Mouse (Mus musculus) embryonic facial prominence, embryonic 10.5 days (tissue): ENCODE measurements at regions not wholly inside any gene's neighbourhood (a gene's known extent, or its start where the extent isn't known, plus 50 kb on each side); places are given as distances from the start of the nearest gene placed in this dataset.

ENCODE experiments used
- DNase-seq: peaks from one replicate; pipeline ENCODE4 v3.0.0-alpha.2; 2017; ENCODE audit warnings: low spot score
- H3K27ac ChIP-seq: fragments of 300-500 bp; sonication (generic); replicated peaks from 2 replicates; pipeline ENCODE4 v1.5.1; 2016; ENCODE audit warnings: mild to moderate bottlenecking
- H3K27me3 ChIP-seq: fragments of 300-500 bp; sonication (generic); replicated peaks from 2 replicates; pipeline ENCODE4 v1.6.1; 2016; ENCODE audit warnings: low read depth, mild to moderate bottlenecking; ENCODE audit not compliant: poor library complexity, severe bottlenecking
- H3K36me3 ChIP-seq: fragments of 300-500 bp; sonication (generic); replicated peaks from 2 replicates; pipeline ENCODE4 v1.6.1; 2016; ENCODE audit warnings: mild to moderate bottlenecking, moderate library complexity
- H3K4me1 ChIP-seq: fragments of 300-500 bp; sonication (generic); 2 replicates; pipeline ENCODE4 v1.6.1; 2016
- H3K4me3 ChIP-seq: fragments of 300-500 bp; sonication (generic); 2 replicates; pipeline ENCODE4 v1.5.1; 2016; ENCODE audit warnings: mild to moderate bottlenecking, moderate library complexity
- H3K9me3 ChIP-seq: fragments of 300-500 bp; sonication (generic); 2 replicates; pipeline ENCODE4 v1.6.1; 2016; ENCODE audit warnings: mild to moderate bottlenecking
- WGBS: fragments of 180-500 bp; shearing (Covaris S2); methylation state at CpG from one replicate; pipeline ENCODE4 v1.1.7; 2016; 5-methylcytosine and 5-hydroxymethylcytosine counted together

DNA sequence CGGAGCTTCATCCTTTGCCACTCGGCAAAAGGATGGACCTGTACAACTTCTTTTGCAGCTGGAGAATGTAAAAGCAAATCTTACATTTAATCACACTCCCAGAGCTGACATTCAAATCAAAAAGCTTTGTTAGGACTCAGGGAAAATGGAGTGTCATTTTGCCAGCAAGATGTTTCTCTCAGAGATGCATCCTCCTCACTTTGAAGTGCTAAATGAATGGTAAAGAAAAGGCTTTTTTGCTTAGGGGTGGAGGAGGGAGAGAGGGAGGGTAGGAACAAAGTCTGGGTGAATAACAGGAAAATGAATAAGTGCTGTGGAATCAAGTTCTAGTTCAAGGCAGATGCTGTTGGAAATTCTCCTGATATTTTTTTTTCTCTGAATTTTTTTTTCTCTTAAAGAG, 53.4 kb upstream of the Gria1 start:
- H3K4me3 ChIP-seq, result no peak overlapping the region
- H3K27ac ChIP-seq, result no peak overlapping the region
- H3K36me3 ChIP-seq, result no peaks in the 10 kb centered on the region
- no peak for DNase-seq
- H3K27me3 ChIP-seq, result no peaks in the 10 kb centered on the region
- 94% methylated on average over 2 of the region's 2 CpGs for WGBS
- no peaks in the 10 kb centered on the region for H3K4me1 ChIP-seq
- no peaks in the 10 kb centered on the region for H3K9me3 ChIP-seq
